Mouse (Mus musculus): Measurements from ENCODE around the gene Cela3a.

The Cela3a gene

DNA sequence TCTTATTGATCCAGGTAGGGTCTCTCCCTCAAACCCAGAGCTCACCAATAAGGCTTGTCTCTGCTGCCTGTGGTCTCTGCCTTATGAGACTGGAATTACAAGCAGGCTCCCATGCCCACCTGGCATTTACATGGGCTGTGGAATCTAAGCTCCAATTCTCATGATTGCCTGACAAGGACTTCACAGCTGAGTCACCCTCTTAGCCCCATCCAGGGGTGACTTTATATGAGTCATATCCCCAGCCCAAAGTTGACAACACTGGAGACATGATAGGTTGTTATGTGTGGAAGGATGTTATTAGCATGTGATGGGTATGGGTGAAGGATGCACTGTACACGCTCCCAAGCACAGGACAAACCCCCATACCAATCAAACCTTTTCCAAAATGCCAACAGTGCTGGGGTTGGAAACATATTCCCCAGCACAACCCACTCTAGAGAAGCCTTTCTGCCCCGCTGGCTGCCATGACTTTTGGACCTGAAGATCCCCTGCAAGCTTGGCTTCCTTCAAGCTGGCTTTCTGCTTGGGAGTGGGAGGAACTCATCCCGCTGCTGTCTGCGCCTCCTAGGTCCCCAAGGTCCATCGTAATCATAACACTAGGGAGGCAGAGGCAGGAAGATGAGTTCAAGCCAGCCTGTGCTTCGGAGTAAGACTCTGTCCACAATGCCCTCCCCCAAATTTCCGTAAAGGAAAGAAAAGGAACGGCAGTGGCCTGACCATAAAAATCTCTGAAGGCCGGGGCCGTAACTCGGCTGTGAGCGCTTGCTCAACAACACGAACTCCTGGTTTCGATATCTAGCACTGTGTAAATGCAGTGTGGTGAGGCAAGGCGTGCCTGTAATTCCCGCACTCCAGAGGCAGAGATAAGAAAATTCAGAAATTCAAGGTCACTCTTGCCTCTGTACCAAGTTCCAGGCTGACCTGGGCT lies 37.7 kb downstream of the Cela3a start:
- no peak for DNase-seq (ENCODE audit: low read depth, low spot score)

DNA sequence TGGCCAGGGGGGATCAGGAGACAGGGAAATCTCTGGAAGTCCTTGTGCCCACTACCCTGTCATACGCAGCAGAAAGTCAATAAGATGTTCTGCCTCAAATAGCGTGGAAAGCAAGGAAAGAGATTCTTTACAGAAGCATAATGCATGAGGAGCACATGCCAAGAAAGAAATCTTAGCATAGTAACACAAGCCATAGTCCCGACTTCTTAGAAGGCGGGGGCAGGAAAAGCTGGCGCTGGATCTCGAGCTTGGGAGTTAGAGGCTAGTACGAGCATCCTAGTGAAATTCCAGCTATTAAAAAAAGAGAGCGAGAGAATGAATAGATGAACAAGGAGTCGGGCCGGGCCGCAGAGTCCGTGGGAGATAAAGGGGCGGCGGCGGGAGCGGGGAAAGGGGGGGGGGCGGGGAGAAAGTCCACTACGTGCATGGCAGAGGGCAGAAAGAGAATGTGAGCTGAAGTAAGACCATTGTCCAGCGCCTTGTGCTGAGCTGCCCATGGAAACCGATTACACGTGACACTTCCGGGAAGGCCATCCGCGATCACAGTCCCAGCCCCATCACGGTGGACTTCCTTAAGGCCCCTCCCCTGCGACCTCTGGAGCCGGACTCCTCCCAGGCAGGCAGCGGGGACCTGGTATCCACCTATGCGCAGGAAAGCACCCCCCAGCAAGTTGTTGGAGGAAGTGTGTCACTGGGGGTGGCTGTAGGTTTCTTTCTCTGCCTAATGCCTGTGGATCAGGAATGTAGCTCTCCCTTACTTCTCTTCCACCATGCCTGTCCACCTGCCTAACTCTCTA lies 39.4 kb downstream of the Cela3a start:
- DNase-seq (ENCODE audit: low read depth, low spot score): no peak

DNA sequence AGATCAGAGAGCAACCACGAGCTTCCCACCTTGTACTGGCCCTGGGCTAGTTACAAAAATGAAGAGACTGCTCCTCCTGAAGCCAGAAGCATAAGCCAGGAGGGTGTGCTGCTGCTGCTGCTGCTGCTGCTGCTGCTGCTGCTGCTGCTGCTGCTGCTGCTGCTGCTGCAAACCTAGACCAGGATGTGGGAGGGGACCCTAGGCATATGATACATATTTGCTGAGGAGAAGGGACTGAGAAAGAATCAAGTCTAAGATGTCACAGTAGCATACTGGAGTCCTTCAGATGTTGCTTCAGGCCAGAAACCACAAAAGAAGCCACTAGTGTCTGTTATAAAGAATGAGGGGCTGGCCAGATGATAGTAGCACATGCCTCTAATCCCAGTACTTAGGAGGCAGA lies 41.4 kb downstream of the Cela3a start:
- DNase-seq (ENCODE audit: low read depth, low spot score): no peak

DNA sequence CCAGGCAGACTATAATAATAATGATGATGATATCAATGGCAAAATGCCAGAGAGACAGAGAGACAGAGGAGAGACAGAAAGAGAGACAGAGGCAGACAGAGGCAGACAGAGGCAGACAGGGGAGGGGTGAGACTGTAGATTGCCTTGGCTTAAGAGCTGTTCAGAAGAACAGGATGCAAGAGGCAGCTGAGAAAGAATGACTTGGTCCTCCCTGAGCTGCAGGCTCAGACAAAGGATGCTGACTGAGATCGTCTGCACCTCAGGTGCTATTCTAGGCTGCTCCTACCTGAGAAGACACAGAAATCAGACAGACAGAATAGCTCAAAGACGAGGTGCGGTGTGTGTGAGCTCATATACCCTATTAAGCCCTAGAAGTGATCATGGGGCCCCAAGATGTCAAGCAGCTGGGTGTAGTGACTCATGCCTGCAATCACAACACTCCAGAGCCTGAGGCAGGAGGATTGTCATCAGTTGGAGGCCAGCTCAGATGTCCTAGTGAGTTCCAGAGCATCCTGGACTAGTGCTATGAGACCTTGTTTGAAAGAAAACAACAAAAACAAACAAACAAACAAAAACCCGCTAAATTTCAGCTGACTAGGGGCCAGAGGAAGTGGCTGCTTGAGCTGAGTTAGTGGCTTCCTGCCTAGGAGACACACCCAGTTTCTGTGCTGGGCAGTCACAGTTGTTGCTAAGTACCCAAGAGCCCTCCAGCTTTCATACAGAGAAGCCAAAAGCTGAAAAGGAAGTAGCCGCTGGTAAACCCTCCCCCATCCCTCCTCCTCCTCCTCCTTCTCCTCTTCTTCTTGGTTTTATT lies 42.1 kb downstream of the Cela3a start:
- DNase-seq (ENCODE audit: low read depth, low spot score): no peak

DNA sequence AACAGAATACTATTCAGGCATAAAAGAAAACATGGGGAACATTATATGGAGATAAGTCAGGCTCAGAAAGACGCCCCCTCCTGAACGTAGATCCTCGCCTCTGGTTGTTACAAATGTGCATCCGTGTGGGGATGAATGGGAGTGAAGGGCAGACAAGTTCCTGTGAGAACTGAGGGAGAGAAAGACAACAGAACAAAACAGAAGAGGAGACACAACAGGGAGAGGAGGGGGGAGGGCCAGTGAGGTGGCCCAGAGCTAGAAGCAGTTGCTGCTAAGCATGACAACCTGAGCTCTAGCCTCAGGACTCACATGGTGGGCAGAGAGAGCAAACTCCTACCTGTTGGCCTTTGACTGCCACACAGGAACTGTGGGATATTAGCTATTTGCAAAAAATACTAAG lies 43.5 kb downstream of the Cela3a start:
- no peak for DNase-seq (ENCODE audit: low read depth, low spot score)

DNA sequence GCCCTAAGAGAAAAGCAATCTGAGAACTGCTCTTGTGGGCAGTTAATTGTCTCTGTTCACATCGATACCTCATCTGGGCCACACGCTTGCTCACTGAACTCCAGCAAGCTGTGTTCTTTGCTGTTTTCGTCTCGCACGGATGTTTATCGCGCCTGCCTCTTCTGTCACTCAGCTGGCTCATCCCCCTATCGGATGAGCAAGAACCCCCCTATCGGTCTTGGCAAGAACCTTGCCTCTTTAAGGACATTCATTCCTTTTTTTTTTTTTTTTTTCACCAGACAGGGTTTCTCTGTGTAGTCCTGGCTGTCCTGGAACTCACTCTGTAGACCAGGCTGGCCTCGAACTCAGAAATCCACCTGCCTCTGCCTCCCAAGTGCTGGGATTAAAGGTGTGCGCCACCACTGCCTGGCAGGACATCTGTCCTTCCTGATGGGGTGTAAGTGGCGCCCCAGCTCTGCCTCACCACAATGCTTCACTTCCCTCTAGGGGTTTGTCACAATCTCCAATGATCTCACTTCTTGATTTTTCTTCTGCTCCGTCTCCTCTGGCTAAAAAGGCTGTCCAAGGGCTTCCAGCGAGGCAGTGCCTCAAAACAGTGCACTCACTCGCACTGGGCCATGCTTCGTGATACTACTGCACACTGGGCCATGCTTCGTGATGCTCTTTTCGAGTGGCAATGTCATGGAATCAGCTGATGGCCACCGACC lies 44.1 kb downstream of the Cela3a start:
- no peak for DNase-seq (ENCODE audit: low read depth, low spot score)

DNA sequence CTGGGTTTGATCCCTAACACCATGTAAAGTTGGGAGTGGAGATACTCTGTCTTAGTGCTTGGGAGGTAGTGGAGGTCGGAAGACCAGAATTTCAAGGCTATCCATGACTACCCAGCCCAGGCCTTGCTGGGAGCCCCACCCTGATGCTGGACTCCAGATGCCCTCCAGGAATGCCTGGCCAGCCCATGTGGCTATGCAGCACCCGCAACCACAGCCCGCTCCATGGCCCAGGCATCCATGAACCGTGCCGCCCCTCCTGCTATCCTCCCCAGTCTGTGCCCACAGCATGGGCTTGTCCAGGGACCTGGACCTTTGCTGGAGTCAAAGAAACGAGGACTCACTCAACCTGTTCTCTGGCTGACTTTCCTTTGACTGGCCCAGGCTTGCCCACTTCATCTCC lies 44.8 kb downstream of the Cela3a start:
- no peak for DNase-seq (ENCODE audit: low read depth, low spot score)

DNA sequence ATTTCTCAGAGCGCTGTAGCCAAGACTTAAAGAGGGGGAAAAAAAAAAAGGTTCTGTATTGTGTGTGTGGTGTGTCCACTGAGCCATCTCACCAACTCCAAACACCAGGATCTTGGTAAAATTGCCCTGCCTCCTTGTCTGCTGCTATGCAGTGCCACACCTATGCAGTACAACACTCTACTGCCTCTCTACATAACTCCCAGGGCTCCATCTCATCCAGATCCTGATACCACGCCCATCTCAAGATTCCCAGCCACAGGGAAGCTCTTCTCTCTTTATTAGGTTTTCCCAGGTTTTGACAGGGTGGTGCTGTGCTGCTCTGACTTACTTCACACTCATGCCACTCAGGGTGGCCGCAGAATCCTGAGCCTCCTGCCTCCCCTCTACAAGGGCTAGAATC lies 48.6 kb downstream of the Cela3a start:
- DNase-seq (ENCODE audit: low read depth, low spot score): no peak

DNA sequence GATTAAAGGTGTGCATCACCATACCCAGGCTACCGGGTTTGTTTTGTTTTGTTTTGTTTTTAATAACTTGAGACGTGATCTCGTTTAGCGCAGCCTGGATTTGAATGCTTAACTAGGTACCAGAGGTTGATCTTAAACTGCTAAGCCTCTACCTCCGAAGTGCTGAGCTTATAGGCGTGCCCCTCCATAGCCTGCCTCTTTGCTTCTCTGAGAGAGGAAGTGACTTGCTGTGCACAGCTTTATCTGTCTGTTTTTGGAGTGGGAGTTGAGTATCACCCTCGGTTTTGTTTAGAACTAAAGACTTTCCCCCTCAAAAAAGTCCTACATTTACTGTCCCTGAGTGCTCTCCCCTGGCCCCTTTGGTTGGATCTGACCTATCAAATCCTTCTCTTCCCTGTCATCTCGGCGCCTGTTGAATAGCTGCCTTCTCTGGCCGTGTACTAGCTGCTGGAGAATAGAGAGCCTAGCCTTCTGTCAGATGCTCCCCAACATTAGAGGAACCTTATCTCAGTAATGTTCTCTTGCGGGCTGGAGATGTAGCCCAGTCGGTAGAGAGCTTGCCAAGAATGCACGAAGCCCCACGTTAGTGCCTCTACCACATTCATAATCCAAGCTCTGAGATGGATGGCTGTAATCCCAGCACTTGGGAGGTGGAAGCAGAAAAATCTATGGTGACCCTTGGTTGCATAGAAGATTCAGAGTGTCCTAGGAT lies 51.1 kb downstream of the Cela3a start:
- DNase-seq (ENCODE audit: low read depth, low spot score): no peak

DNA sequence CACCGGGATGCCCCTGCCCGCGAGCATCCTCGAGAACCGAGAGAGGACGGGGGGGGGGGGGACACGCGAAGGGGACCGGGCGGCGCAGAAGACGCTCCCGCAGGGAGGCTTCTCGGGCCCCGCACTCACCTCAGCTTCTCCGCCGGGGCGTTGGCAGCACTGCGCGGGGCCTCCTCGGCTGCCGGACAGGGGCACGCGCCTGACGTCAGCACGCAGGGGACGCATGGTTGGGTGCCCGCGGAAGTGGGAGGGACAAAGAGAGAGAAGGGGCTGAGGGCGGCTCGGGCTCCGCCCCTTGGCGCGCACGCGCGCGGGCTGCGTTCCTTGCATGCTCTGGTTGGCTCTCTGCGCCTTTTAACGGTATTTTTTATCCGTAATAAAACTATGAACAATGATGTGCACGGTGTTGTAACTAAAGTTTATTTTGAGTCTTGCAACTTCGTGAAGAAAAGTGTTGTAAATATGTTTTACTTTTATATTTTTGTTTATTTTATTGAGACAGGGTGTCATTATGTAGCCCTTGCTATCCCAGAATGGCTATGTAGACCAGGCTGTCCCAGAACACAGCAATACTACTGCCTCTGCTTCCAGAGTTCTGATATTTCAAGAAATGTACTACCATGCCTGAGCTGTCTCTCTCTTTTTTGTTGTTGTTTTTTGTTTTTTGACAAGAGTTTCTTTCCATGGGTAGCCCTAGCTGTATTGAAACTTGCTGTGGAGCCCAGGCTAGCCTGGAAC lies 51.9 kb downstream of the Cela3a start, which contains the start of gene Cdc42:
Gene Cdc42, minus strand, starts transcription at position 204 of the 738 bp plus-strand sequence.
- peak; percentile 96 for DNase-seq (ENCODE audit: low read depth, low spot score)

DNA sequence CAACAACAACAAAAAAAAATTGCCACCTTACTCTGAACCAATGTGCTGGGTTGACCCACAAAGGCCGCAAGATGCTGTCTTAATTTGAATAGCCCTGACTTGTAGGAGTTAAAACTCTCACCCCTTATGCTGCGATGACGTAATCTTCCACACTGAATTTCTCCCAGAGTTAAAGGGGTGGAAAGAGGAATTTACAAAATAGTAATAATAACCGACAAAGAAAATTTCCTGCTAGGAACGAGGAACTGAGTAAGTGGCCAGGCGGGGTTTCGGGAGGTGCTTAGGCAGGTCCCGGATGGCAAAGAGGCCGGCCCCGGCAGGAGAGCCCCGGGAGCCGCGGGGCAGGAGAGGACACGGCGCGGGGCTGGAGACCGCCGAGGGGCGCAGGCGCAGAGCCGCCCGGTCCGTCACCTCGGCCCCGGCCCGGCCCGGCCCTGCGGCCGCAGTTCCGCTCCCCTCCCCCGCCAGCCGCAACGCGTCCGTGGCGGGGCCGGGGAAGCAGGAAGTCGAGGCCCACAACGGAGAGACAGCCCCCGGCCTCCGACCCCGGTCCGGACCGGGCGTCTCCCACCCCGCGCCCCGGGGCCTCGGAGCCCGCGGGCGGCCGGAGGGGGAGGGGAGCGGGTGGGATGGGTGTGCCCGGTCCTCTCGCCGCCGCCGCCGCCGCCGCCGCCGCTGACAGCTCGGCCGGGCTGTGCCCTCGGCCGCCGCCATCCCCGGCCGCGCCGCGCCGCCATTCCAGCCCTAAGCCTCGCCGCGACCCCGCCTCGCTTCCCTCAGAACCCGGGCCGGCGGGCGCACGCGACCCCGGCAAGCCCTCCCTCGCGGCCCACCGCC lies 52.7 kb downstream of the Cela3a start:
- peak; percentile 38 for DNase-seq (ENCODE audit: low read depth, low spot score)

All from forelimb bud, embryonic 11.5 days (tissue).